Mouse (Mus musculus) kidney, postnatal 25 days (tissue): Measurements from ENCODE around the gene Ptprr.

Source experiments
- DNase-seq, 2 experiments: peaks; one replicate each; pipeline ENCODE4 v3.0.0; 2021; ENCODE audit warnings: mixed read lengths in 2 of 2

Ptprr gene

DNA sequence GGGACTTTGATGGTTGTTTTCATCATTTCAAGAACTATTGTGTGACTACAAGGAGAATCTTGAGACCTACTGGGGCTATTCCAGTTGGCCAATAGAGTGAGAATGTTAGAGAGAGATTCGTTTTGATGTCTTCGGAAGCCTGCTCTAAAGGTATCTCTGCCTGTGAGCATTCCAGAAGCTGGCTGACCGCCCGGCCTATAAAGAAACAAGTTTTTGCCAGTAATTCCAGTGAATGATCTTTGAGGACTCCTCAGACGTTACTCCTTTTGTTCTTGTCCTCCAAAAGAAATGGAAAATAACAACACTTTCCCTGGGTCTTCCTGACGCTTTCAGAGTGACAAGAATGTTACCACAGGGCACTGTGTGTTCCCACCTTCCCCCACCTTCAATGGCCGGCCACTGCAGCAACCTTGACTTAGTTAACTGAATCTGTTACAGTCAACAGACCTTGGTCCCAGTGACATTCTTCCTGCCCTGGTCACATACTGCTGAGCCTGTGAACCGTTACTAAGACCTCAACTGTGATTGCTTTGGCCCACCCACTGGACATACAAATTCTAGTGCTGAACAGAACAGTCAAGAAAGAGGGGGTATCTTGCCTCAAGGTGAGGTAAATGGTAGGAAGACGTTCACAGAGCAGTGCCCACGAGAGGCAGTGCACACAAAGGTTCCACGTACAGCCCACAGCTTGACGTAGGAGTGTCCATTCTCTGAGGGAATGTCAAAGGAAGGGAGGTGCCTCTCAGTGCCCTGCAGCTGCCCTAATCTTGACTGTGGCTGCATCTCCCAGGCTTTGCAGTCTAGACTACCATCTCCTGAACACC is 252.8 kb downstream of the Ptprr start:
- peak; percentile 48 to 73 for DNase-seq

DNA sequence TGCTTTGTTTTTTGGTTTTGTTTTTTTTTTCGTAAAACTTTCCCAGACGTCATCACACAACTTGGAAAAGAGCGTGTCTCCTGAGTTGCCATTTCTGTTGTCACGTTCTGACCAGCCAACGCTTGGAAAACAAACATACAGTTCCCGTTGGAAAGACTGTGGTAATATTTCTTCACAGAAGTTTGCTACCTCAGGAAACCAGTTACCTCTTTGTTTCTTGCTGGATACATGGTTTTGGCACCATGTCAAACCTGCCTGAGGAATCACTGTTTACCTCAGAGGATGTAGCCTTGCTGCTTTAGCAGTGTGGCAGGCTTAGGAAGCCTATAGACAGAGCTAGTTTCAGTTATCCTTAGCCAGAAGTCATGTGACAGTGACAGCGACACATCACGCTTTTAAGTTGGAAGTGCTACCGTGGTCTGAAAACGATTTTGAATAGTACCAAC is 253.5 kb downstream of the Ptprr start:
- DNase-seq: peak; percentile 30 to 42

DNA sequence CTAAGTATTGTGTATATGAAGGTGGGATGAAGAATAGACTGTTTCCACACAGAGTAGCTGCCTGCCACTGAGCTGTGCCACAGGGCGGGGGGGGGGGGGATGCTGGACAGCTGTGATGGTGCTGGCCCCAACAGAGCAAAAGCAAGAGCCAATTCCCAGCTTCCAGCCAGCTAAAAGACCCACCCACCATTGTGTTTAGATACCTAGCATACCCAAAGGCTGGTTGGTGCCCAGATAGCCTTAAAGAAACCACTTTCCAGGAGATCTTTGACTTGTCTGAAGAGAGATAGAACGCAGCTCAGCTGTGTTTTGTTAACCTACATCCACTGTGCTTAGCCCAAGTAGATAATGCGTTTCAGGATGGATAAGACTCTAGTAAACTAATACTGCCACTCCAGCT is 254.1 kb downstream of the Ptprr start:
- DNase-seq: no peak

DNA sequence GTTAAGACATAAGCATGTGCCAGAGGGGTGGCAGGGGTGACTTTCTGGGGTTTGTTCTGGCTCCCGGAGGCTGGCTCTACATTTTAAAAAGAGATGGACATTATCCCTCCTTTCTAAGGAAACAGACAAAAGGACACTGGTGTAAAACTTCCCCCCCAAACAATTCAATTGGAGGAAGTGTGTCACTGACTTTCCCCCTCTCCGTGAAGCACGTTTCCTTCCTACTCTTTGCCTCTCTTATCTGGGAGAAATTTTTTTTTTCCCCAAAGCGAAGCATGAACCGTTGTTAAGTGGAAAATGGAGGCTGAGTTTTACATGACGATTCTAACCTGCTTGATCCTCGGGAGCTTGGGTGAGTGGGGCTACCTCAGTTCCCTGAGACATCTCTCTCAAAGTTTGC is 257.3 kb downstream of the Ptprr start, which contains the start of gene Ptprb:
TSS of gene Ptprb (plus strand) at position 244 of the 400 bp plus-strand sequence.
- no peak for DNase-seq

DNA sequence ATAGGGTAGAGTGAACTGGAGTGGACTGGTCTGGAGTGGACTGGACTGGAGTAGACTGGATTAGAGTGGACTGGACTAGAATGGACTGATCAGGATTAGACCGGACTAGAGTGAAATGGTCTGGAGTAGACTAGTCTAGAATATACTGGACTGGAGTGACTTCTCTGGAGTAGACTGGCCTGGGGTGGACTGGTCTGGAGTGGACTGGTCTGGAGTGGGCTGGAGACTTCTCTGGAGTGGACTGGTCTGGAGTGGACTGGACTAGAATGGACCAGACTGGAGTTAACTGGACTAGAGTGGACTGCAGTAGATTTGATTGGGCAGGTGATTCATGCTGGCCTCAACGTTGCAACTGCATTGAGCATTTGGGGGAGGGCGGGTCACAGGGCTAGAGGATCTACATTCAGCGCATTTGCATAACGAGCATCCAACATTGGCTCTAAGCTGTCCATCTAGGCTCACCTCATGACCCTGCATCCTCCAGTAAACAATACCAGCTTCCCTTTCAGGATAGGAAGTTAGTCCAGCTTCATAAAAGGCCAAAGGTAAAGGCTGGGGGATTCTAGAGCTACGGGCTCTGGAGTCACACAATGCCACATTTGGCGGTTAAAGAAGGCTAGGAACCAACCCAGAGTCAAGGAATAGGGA is 268.8 kb downstream of the Ptprr start:
- peak; percentile 33 to 58 for DNase-seq

DNA sequence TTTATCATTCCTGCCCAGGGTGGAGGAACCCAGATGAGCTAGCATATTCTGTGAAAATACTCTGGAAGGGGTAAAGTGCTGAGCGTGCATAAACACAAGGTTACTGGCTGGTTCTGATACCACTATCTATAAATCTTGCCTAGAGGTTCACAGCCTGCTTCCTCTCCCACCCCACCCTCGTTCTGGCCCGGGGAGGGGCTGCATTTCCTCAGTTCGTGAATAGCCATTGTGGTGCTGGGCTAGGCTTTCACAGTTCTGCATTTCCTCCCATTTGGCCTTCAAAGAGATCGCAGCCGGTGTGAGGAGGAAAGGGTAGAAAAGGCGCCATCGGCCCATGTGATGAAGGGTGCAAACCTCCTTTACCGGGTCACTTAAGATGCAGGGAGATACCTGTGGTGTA is 270.1 kb downstream of the Ptprr start:
- peak; percentile 56 to 85 for DNase-seq

DNA sequence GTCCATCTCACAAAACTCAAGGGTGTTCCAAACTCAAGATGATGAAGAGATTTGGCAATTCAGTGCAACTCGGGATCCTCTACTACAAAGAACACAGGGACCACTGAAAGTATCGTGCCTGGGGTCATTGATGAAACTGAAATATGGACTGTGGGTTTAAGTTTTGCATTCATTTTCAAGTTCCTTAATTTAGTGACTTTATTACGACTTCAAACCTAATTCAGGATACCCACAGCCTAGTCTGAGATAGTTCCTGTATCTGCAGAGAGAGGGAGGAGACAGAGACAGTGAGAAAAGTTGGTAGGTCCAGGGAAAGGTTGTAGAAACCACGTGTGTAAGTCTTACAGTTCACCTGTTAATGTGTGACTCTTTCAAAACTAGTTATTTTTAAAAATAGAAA is 272.5 kb downstream of the Ptprr start:
- no peak for DNase-seq

DNA sequence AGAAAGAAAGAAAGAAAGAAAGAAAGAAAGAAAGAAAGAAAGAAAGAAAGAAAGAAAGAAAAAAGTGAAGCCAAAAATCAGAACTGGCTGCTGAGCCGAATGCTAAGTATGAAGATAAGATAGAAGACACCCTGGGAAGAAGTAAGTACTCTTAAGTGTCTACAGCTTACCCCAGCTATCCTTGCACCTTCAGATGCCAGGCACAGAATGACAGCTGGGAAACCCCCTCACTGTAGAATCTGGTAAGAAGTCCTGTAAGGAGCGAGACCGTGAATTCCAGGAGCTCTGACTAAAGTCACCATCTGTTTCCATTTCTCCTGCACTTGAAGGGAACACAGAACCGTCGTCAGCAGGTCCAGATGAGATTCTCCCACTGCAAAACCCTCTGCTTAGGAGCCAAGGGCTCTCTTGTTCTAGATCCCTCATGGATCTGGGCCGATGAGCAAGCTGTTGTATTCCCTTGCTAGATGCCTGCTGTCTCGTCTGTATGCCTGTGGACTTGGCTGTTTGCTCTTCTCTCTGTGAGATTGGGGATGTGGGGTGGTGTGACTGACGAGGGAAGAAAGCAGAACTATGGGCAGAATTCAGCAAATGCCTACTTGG is 273.2 kb downstream of the Ptprr start:
- DNase-seq: no peak

DNA sequence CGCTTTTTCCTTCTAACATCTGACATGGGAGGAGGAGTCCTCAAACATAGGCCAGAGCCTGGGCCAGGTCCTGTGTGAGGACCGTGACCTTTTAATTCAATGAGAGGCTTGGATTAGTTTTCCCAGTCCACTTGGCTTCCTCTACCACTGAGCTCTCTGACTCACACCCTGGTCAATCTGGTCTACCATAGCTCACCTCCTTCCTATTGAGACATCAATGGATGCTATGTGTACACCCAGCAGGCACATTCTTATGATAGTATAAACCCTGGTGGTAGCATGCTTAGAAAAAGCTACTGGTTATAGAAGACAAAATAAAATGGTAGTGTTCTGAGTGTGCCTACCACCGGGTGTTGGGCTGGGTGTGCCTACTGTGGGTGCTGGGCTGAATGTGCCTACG is 278.4 kb downstream of the Ptprr start:
- no peak for DNase-seq

DNA sequence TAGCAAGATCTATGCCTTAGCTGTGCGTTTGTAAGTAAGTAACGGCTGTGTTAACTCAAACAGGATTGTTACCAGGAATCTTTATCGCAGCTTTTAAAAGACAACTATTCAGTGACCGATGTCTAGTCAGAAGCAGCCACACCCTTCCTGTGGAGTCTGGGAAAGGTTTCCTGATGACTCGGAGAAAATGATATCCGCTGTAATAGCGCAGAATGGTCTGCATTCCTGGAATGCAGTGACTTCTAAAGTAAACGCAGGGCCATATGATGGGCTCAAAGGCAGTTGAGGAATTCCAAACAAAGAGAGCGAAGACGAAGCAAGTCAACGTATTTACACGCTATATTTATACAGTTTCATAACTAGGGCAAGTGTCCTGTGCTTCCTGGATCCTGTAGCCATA is 279.8 kb downstream of the Ptprr start:
- no peak for DNase-seq

DNA sequence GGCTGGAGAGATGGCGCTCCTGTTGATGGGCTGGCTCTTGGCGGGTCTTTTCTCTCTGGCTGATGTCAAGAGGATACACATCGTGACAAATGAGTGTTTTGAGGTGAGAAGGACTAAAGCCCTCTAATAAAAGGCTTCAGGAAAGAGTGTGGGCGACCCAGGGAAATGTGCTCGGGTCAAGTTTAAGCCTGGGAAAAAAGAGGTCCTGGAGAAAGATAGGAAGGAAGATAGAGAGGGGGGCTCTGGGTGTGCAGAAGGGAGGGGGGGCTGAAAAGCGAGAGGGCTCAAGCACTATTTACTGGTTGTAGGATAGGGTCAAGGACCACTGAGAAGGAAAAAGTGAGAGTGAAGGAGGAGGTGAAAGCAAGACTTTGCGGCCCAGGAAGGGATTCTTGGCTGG is 282.8 kb downstream of the Ptprr start:
- peak; percentile 33 to 67 for DNase-seq

DNA sequence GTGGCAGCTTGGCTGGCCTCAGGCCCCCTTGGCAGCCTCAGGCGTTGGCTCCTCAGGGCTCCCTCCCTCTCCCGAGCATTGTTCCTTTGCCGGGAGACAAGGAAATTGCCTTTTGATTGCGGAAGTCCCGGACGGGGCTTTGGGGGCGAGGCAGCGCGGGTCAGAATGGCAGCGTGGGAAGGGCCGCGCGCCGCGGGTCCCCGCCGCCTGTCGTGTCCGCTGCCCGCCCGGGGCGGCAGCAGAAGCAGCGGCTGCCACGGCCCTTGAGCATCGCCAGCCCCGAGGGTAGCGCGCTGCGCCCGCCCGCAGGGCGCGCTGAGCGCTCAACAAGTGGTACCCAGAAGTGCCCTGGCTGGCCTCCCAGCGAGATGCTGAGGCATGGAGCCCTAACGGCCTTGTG is 283.2 kb downstream of the Ptprr start:
- peak; percentile 67 to 88 for DNase-seq

DNA sequence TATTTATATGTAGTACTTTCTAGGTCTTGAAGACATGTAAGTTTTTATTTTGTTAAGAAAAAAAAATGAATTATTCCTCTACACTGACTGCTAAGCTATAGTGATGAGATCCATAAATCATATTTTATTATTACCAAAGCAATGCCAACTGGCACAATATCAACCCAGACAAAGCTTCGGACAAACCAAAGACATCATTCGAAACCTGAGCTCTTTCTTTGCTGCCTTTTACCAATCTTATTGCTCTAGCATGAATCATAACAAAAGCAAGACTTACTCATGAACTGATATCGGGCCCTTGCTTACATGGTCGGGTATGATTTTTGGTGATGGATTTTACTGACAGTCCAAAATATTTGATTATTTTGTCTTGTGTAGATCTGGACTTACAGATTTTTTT is 286.3 kb downstream of the Ptprr start:
- DNase-seq: no peak

DNA sequence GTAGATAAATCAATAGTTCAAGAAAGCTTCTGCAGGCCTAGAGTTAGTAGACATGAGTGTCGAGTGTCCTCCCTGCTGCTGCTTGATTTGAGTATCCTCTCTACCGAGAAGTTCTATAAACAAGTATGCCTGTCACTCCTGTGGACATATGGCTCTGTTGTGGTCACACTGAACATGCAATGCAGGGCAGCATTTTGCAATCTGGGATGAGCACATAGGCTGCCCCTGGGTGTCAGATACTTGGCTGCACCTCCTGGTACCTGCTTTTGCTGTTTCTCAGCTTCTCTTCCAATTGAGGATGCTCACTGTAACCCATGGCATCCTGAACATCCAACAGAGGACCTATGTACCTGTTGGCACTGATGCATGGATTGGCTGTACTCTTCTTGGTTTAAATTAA is 291.4 kb downstream of the Ptprr start:
- no peak for DNase-seq

DNA sequence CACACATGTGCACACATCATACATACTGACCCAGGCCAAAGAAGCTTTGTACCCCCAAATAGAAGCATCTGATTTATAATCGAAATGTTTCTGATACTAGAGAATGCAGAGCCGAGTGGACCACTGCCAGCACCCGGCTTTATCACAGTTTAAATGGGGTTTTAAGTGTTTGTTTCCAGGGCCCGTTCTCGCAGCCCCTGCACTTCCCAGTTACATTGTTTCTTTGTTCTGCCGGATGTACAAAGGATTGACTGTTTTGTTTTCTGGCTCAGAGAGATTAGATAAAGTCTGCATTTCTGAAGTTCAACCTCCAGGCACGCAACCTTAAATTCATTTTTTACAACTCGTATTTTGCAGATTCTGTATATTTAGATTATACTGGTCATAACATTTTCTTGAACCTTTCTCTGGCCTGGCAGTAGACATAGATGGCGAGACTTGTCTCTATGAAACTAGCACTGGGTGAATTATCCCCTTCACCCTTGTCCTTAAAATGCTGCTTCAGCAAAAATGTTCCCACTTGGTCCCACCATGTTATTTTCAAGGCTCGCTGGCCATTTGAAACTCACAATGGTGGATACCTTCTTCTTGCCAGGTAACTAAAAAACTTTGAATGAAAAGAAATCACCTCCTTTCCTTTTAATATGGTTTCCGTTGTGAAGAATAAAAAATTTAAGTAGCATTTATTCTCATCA is 292.6 kb downstream of the Ptprr start:
- DNase-seq: peak; percentile 49 to 52

DNA sequence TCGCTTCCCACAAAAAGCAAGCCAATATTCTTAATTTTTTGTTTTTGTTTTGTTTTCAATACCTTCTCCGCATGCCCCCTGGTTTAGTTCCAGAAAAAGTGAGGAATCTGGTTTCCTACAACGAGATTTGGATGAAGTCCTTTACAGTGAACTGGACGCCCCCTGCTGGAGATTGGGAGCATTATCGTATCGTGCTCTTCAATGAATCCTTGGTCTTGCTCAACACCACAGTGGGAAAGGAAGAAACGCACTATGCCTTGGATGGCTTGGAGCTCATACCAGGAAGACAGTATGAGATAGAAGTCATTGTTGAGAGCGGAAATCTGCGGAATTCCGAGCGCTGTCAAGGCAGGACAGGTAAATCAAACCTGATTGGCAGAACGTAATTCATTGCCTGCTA is 301.2 kb downstream of the Ptprr start:
- DNase-seq: peak; percentile 84 to 90
